Mouse (Mus musculus): ENCODE data around the gene Pdcd4. TPM values are rescaled to one million over a fixed set of nuclear protein-coding genes. Genes with fewer than 3 reads are reported as not detected.

Gene Pdcd4
- total RNA-seq, 2 experiments from 2014 or later: 295 to 358 TPM

DNA sequence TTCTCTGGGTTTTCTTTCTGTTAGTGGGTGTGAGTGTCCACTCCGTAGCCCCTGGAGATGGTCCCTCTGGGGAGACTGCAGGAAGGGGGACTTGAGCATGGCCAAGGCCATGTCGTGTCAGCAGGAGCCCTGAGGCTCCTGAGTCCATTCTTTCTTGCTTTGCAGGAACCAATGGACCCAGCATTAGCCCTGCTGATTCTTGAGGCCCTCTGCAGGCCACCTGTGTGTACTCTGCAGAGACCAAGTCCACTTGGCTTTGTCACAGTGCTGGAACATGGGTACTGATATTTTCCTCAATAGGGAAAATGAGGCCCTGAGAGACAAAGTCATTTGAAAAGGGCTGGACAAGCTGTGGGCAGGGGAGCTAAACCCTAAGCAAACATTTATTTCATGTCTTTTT, 21.5 kb upstream of the Pdcd4 start:
- no peak for ATAC-seq (replicated peaks; ENCODE audit: poor library complexity)

DNA sequence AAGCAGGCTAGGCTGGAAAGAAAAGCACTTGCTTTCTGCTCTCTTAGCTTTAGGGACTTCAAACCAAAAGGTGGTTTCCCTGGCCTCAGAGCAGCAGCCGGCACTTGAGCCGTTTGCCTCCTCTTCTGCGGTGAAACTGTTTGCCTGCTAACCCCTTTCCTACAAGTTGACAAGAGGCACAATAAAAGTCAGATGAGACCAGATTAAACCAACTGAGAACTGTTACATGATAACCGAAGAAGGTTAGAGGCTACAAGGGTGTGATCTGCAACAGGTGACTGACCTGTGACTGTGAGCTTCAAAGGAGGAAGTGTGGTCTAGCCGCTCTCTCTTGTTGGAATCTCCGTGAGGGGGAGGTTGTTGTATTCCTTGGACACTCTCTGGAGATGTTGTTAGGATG, 20.5 kb upstream of the Pdcd4 start:
- ATAC-seq (replicated peaks; ENCODE audit: poor library complexity): no peak

DNA sequence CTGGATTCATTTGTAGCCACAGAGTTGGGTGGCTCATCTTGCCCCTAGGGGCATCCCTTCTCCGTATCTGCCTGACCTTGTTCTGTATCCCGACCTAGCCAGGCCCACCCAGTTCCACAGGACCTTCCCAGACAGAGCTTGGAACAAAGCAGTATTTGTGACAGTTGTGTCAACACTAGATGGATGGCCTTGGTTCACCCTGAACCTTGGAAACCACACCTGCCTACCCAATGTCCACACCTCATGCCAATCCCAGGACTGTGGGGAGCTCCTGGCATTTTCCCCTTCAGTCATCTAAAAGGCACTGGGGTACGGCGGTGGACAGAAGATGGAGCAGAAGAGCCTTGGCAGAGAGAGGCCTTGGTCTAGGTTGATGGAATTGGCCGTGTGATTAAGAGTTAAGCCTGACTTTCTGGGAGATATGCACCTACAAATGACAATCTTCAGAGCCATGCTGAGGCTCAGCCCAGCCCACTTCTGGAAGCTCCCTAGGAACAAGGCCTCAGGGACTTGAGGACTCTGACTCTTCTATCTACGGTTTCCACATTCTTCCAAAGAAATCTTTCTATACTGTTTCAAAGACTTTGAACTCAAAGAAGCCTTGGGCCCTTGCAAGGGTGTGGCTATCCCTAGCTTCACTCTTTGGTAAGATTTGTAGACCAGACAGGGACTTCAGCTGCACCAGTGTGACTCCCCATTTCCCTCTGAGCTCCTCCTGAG, 18.9 kb upstream of the Pdcd4 start:
- no peak for ATAC-seq (replicated peaks; ENCODE audit: poor library complexity)

DNA sequence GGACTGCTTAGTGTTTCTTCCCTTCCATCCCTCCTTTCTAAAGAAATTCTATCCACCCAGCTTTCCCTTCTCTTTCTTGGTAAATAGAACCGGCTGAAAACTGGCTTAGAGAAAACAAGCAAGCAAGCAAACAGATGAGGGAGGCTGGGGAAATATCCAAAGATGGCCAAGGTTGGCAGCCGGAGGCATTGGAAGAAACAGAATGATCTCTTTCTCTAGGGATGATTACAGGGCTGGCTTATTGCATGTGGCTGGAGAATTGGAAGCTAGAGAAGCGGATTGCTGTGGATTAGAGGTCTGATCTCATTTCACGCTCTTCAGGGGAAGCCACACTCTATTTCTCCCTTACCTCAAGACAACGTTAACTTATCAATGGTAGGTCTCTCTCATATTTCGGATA, 16.8 kb upstream of the Pdcd4 start:
- no peak for ATAC-seq (replicated peaks; ENCODE audit: poor library complexity)

DNA sequence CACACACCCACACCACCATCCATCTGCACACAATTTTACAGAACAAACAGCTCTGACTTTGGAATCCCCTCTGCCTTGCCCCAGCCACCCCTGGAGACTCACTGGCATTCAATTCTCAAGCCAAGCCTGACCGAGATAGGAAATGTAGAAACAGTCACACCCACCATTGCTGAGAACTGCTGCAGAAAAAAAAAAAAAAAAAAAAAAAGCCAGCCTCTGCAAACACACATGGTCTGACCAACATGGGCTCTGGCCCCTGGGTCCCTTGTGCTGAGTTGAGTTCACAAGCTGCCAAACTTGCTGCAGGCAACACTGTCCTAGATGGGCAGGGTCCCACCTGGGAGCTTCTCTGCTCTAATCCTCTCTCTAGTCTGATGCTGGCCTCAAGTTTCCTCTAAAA, 14.3 kb upstream of the Pdcd4 start:
- ATAC-seq (replicated peaks; ENCODE audit: poor library complexity): no peak

DNA sequence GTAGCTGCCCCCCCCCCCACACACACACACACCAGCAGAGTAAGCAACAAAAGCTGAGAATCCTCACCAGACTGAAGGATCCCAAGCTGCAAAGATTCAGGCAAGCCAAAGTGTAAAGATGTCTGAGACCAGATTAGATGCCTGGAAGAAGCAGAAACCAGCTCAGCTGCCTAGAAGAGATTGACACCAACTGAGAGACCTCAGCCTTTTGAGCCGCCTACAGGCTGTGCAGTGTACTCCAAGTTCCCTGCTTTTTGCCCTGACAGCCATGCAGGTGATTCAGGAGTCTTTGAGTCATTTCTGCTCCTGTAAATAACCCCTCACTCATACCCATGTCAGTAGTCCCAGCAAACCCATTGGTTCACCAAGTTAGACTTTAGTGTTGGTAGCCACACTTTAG, 11.6 kb upstream of the Pdcd4 start:
- ATAC-seq (replicated peaks; ENCODE audit: poor library complexity): peak; percentile 71

DNA sequence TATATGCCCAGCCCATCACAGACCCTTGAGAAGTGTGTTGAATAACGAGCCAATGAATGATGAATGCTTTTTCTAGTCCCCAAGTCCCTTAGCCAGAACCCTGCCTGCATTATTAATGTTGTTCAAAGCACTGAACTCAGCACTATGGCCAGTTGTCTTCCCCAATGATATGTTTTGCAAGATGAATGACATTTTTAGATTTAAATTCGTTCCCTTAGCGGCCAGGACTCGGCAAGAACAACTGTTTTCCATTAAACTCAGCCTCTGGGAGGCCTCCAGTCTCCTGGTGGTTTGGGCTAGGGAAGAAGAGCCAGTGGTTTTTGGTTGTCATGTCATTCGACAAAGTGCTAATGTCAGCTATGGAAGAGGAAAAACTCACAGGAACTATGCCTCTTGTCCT, 10.2 kb upstream of the Pdcd4 start:
- no peak for ATAC-seq (replicated peaks; ENCODE audit: poor library complexity)

DNA sequence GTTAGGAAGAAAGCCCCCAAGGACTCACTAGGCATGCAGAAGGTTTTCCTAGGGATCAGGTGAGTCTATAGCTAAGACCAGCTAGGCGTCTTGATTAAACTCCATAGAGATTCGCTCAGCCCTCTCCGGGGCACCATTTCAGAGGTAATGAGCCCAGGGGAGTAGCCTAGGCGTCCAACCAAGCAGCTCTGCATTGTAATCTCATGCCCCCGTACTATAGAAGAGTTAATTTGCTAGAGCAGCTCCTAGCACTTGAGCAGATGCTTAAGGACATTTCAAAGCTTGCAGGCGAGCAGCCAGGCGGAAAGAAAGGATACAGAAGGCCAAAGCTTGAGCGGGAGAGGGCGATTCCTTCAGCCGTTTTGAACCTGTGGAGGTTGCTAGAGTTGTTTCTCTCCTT, 6.6 kb upstream of the Pdcd4 start:
- ATAC-seq (replicated peaks; ENCODE audit: poor library complexity): no peak

DNA sequence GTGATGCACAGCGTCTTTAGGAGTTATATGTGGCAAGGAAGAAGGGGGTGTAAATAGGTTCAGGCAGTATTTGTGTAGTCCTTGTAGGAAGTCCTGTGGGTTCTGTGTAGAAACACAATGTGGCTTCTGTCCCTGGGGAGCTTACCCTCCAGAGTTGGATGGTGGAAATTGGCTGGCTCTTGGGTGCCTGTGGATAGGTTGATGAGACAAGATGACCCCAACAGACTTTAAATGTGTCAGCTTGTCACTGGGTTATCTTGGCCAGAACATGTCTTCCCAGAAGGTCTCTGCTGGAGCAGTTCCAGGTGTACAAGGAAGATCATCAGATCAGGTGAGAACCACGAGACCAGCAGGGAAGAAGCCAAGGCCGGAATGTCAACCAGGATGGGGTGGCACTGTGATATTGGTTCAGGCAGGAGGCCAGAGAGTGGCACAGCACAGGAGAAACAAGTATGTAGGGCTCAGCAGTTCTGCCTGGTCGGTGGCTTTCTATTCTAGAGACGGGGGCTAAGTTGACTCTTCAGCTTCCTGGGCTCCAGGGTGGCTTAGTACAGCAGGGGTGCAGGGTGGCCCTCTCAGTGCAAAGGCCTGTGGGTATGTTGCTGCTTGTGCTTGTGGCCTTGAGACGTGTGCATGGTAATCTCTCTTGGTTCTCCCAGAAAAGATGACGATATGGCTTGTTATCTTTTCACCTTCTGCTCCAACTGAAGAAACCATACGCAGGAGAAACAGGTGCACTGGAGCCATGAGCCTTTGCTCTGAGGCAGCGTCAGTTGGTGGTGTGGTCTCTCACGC, 5.3 kb upstream of the Pdcd4 start:
- peak; percentile 51 for ATAC-seq (replicated peaks; ENCODE audit: poor library complexity)

DNA sequence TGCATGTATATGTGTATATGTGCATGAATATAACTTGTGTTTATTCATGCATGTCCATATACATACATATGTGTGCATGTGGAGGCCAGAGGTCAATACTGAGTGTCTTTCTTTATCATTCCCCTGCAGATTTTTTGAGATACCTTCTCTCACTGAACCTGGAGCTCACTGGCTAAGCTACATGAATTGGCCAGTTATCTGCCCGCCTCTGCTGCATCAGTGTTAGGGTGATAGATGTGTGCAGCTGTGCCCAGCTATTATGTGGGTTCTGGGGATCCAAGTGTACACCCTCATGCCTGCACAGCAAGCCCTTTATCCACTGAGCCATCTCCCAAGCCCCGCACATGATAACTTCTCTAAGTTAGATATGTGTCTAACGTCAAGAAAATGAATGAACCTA, 4.2 kb upstream of the Pdcd4 start:
- peak; percentile 27 for ATAC-seq (replicated peaks; ENCODE audit: poor library complexity)

DNA sequence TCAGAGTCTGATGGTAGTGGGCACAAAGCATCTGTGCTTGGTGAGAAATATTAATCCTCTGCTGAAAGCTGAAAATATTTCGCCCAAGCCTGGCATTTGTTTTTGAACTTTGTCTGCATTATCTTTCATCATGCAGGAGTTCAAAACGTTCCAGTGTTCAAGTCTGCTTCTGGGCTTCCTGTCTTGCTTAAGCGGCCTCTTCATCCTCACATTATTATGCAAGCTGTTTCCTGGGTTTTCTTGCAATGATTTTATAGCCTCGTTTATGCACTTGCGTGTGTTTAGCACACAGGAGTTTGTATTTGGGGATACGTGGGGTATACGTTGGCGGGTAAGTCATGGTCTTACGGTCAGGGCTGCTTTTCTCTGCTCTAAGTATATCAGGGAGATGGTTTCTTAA, 3.7 kb upstream of the Pdcd4 start:
- peak; percentile 16 for ATAC-seq (replicated peaks; ENCODE audit: poor library complexity)

DNA sequence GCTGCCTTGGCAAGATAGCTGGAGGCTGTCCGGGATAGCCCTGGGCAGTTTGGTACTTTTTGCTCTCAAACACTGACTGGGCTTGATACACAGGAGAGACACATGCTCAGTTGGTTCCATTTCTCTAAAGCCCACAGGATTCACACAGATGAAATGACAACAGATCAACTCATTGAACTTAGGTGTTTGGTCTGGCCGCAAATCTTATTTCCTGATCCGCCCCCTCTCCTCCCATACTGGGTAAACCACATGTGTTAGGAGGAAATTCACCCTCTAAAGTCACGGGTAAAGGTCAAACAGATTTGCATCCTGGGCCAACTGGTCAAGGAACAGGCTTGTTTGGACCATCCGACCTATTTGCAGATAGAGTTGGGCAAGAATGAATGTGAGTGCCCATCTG, 2.5 kb upstream of the Pdcd4 start:
- no peak for ATAC-seq (replicated peaks; ENCODE audit: poor library complexity)

DNA sequence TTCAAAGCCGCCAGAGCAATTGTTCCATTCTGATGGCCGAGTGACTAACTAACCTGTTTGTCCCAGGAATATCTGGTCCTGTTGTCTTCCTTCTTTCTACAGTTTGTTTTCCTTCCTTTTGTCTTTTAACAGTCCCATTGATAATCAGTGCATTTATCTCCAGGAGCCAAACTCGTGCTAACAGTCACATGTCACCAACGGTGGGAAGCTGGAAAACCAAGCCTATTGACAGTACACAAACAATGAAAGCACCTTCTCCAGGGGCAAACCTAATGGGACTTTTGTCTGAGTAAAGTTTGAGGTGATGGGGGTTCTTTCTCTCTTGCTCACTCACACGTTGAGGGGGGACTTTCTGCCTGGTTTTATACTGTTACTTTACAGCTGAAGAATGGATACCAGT, 1.8 kb upstream of the Pdcd4 start:
- no peak for ATAC-seq (replicated peaks; ENCODE audit: poor library complexity)

DNA sequence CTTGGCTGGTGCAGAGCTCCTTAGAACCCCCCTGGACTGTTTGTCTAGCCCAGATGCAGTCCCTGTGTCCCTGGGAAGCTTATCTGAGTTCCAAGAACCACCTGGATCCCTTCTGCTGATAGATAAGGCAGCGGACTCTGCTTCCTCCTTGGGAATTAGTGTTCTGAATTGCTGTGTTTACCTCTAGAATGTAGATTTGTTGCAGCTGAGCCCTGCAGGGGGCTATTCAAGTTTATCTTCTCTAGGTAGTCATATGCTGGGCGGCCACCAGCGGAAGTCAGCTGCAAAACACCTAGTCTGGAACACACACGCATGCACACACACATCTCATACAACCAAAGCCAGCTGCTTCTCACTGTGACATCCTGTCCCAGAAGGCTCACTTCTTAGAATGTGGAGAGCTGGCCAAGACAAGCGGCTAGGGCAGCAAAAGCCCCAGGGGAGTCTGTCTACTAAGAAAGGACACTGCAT, 1.2 kb upstream of the Pdcd4 start:
- ATAC-seq (replicated peaks; ENCODE audit: poor library complexity): no peak

DNA sequence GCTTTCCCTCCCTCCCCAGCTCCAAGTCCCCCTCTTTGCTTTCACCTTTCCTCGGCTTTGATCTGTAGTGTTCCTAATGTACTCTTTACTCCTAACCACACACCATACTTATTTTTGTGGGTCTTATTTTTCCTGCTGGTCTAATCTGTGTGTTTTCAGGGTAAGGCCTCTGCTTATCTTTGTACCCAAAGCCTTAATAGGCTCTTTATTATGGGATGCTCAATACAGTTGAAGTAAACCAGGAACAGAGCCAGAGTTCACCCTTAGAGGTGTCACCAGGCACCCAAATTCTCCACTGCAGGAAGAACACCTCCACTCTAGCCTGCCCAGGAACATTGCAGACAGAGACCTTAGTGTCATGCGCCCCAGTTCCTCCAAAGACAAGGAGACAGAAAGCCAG, 462 bp upstream of the Pdcd4 start:
- no peak for ATAC-seq (replicated peaks; ENCODE audit: poor library complexity)

DNA sequence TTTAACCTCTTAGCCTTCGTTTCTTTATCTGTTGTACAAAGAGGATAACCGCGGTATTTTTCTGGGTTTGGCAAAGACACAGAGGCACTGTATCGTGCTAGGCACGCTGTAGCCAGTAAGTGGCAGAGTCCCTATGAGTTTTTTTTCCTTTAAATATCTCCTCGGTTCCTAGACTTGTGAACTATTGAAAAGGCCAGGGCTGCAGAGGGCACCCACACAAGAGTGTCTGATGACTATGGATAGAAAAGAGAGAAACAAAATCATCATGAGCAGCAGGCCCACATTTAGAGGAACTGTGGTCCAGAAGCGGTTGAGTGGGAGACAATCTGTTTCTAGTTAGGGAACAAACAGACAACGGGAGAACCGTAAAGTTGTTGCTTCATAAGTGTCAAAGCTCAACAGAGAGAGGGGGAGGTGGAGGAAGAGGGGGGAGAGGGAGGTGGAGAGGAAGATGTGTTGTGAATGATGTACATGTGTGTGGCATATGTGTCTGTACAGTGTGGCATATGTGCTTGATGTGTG, 868 bp downstream of the Pdcd4 start:
- peak; percentile 25 for ATAC-seq (replicated peaks; ENCODE audit: poor library complexity)

DNA sequence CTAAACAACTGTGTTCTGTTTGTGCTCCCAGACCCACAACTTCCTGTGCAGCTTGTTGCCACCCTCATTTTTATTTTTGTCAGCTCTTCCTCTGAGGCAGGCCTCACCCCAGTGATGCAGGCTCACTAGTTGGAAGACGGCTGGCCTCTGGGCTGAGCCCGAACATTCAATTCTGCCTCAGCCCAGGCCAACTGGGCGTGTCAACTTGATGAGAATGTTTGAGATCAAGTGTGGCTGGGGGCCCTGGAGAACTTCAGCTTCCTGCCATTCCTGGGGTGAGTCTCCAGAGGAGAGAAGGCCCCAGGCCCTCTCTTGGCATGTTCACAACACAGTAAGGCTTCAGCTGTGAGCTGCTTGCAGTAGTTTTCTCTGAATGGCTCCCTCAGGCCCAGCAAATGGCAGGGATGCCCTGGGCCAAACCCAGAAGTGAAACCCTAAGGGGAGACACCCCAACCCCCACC, 1.7 kb downstream of the Pdcd4 start:
- 0 out of 2 replicates have a peak, but pooled peaks have one; percentile 1 for ATAC-seq (replicated peaks; ENCODE audit: poor library complexity)

DNA sequence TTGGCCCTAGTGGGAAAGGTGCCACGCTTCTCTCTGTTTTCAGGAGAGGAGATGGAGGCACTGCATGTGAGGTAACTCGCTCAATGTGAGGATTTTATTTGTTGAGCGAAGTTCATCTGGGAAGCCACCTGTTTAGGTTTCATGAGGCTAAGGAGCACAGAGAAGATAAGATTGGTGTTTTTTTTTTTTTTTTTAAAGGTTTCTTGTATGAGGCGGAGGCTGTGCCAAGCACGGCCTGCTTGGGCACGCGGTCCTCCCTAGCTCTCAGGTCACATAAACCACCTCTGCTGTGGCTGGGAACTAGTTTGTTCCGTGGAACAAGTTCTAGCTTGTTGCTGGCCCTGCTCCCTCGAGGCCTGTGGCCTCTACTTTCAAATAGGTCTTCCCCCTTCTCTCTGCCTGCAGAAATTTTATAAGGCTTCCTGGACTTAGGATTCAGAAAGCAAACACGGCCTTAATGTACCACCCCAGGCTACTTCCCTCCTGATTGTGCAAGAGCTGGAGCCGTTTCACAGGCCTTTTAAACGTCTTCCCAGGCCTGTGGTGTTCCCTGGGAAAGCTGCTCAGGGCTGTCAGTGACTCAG, 2.6 kb downstream of the Pdcd4 start:
- peak; percentile 41 for ATAC-seq (replicated peaks; ENCODE audit: poor library complexity)

DNA sequence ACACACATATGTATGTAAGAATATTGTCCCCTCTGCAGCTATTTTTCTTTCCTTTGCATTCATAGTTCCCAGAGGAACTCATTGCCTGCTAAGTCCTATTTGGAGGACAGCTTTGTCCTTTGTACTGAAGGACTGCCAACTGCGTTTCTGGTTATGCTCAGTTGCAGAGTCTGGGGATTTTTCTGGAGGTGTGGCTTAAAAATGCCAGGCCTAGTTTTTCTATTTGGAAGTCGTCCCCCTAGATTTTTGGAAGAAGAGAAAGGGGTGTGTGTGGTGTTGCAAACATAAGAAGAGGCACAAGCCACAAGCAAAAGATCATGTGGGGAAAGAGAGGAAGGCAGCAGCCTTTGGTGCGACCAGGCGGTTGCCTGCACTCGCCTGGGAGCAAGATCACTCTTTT, 6.0 kb downstream of the Pdcd4 start:
- no peak for ATAC-seq (replicated peaks; ENCODE audit: poor library complexity)

DNA sequence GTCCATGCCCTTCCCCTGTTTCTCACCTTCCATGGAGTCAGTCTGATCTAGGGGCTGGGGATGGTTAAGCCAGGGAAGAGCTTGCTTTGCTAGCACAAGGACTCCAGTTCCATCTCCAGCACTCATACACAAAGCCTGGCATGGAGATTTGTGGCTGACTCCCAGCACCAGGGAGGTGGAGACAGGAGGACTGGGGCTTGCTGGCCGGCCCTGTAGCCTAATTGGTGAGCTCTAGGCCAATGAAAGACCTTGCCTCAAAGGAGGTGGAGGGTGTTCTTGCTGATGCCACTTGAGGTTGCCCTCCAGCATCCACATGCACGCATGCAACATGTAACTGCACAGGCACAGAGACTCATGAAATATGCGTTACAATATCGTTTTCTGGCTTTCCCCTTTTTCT, 6.5 kb downstream of the Pdcd4 start:
- ATAC-seq (replicated peaks; ENCODE audit: poor library complexity): no peak

DNA sequence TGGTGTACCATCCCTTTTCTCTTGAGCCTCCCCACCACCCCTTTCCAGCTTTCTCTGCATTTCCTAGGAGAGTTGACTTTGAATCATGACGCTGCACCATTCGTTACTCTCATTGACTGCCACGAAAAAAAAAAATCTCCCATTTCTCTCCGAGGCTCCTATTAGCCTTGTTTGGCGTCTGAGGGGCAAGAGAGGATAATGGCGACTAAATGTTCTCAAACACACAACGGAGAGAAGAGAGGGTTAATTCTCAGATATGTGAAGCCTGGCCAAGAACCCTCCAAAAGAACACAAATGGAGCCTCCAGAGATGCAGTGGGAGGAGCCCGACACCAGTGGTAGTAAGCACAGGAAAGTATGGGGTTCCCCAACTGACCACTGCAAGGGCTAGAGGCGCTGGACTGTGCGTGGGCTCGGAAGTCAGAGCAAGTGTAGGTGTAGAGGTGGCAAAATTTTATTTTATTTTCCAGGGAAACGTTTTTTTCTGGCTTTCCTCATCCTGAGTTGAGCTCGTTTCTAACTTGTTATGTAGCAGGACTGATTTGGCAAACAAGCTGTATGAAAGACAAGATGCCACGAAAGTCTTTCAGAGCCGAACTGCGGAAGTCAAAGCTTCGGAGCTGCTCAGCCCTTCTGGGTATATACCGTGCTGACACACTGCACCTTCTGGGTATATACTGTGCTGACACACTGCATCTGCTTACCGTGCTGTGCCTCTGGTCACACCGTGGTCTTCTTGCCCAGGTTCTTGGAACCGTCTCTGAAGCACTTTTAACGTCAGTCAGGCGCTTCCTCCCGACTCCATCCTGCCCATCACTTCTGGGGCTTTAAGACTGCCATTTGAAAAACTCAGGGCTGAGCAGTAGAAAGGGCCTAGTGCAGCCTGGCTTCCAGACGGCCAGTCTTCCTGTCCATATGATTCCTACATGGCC, 7.2 kb downstream of the Pdcd4 start:
- no peak for ATAC-seq (replicated peaks; ENCODE audit: poor library complexity)
